Mouse (Mus musculus) ES-Bruce4 (cell line): Measurements from ENCODE around the gene Coa7. TPM values are rescaled to one million over a fixed set of nuclear protein-coding genes. Genes with fewer than 3 reads are reported as not detected.

Experiments used
- H3K27ac ChIP-seq: 2 replicates; pipeline ENCODE4 v1.5.1; 2012; ENCODE audit warnings: low read length, inconsistent platforms; ENCODE audit not compliant: insufficient read depth
- H3K27me3 ChIP-seq: 2 replicates; pipeline ENCODE4 v1.6.1; 2012; ENCODE audit warnings: mild to moderate bottlenecking, low read length, inconsistent platforms; ENCODE audit not compliant: control insufficient read depth, poor library complexity, insufficient read depth, severe bottlenecking
- H3K36me3 ChIP-seq: 2 replicates; pipeline ENCODE4 v1.6.1; 2012; ENCODE audit warnings: inconsistent platforms, mild to moderate bottlenecking, low read length, moderate library complexity; ENCODE audit not compliant: control insufficient read depth, poor library complexity, insufficient read depth, severe bottlenecking
- H3K4me1 ChIP-seq: one replicate; pipeline ENCODE4 v1.8.1; 2011; ENCODE audit warnings: low read length; ENCODE audit not compliant: control insufficient read depth, insufficient read depth
- H3K4me3 ChIP-seq: 2 replicates; pipeline ENCODE4 v1.5.1; 2011; ENCODE audit warnings: low read depth, mild to moderate bottlenecking, low read length
- H3K9ac ChIP-seq: 2 replicates; pipeline ENCODE4 v1.6.1; 2012; ENCODE audit warnings: low read depth, mild to moderate bottlenecking, inconsistent platforms; ENCODE audit not compliant: poor library complexity, severe bottlenecking
- H3K9me3 ChIP-seq: replicated peaks from 2 replicates; pipeline ENCODE4 v1.6.1; 2012; ENCODE audit warnings: mild to moderate bottlenecking, low read length, inconsistent platforms; ENCODE audit not compliant: control insufficient read depth, poor library complexity, insufficient read depth, severe bottlenecking
- CTCF ChIP-seq: IDR thresholded peaks from one replicate; pipeline ENCODE4 v1.8.1; 2011; ENCODE audit warnings: low read depth, low read length
- EP300 ChIP-seq: IDR thresholded peaks from 2 replicates; pipeline ENCODE4 v1.6.1; 2011; ENCODE audit warnings: low read depth, low read length; ENCODE audit not compliant: insufficient read depth
- POLR2A ChIP-seq: IDR thresholded peaks from one replicate; pipeline ENCODE4 v1.8.1; 2011; ENCODE audit warnings: low read length; ENCODE audit not compliant: insufficient read depth
- polyA plus RNA-seq: library from polyadenylated mRNA; stranded (reverse); fragments of >200 nt; gene quantifications from 2 replicates; pipeline ENCODE4 v1.2.4, GENCODE M21; 2011; ENCODE audit warnings: low read depth; ENCODE audit not compliant: missing spikeins, insufficient read depth, insufficient read length

Coa7 gene
- polyA plus RNA-seq, 1 experiment, result 62.0 TPM

- Histone ChIP-seq H3K9me3 (no peaks in the 10 kb centered on the region), H3K27me3 (no peaks in the 10 kb centered on the region), H3K4me3 (no peak overlapping the region), H3K4me1 (peaks cover 12% of the 10 kb centered on the region), H3K27ac (peak overlapping the region; percentile 86), H3K9ac (no peak overlapping the region), H3K36me3 (no peaks in the 10 kb centered on the region)
- TF ChIP-seq EP300, result no peak
- no peak for TF ChIP-seq POLR2A
- no peak for TF ChIP-seq CTCF
Observed at GRCm38 (mm10) chr4:108364111-108364476, 36.2 kb downstream of the Coa7 start.

- H3K27ac ChIP-seq, result no peak overlapping the region
- TF ChIP-seq EP300, result no peak
- TF ChIP-seq POLR2A, result no peak
- TF ChIP-seq CTCF, result no peak
- no peak overlapping the region for H3K4me3 ChIP-seq
- no peaks in the 10 kb centered on the region for H3K27me3 ChIP-seq
- no peaks in the 10 kb centered on the region for H3K36me3 ChIP-seq
- peaks cover 2% of the 10 kb centered on the region for H3K4me1 ChIP-seq
- H3K9ac ChIP-seq, result no peak overlapping the region
- no peaks in the 10 kb centered on the region for H3K9me3 ChIP-seq
Observed at GRCm38 (mm10) chr4:108369254-108369653, 41.3 kb downstream of the Coa7 start.

- H3K9ac ChIP-seq, result no peak overlapping the region
- H3K27me3 ChIP-seq, result no peaks in the 10 kb centered on the region
- peaks cover 2% of the 10 kb centered on the region for H3K4me1 ChIP-seq
- no peak overlapping the region for H3K27ac ChIP-seq
- H3K4me3 ChIP-seq, result no peak overlapping the region
- H3K9me3 ChIP-seq, result no peaks in the 10 kb centered on the region
- no peak for TF ChIP-seq EP300
- TF ChIP-seq POLR2A, result no peak
- no peak for TF ChIP-seq CTCF
- H3K36me3 ChIP-seq, result no peaks in the 10 kb centered on the region
Observed at GRCm38 (mm10) chr4:108370409-108370808, 42.5 kb downstream of the Coa7 start.

- Histone ChIP-seq H3K36me3 (no peaks in the 10 kb centered on the region), H3K27me3 (no peaks in the 10 kb centered on the region), H3K9me3 (no peaks in the 10 kb centered on the region), H3K4me1 (peaks cover 2% of the 10 kb centered on the region), H3K27ac (no peak overlapping the region), H3K4me3 (no peak overlapping the region), H3K9ac (no peak overlapping the region)
- TF ChIP-seq CTCF (no peak), EP300 (no peak), POLR2A (no peak)
Observed at GRCm38 (mm10) chr4:108371421-108371820, 43.5 kb downstream of the Coa7 start.

- no peak overlapping the region for H3K4me3 ChIP-seq
- TF ChIP-seq POLR2A (no peak), EP300 (no peak), CTCF (no peak)
- no peaks in the 10 kb centered on the region for H3K9me3 ChIP-seq
- H3K4me1 ChIP-seq, result peaks cover 2% of the 10 kb centered on the region
- H3K9ac ChIP-seq, result no peak overlapping the region
- H3K27ac ChIP-seq, result no peak overlapping the region
- H3K36me3 ChIP-seq, result no peaks in the 10 kb centered on the region
- H3K27me3 ChIP-seq, result no peaks in the 10 kb centered on the region
Observed at GRCm38 (mm10) chr4:108372166-108372565, 44.2 kb downstream of the Coa7 start.

GRCm38 (mm10) chr4:108379476-108379875 lies 51.5 kb downstream of the Coa7 start:
- no peak overlapping the region for H3K4me3 ChIP-seq
- no peaks in the 10 kb centered on the region for H3K36me3 ChIP-seq
- H3K9me3 ChIP-seq, result no peaks in the 10 kb centered on the region
- peaks cover 9% of the 10 kb centered on the region for H3K4me1 ChIP-seq
- H3K27me3 ChIP-seq, result no peaks in the 10 kb centered on the region
- H3K9ac ChIP-seq, result no peak overlapping the region
- TF ChIP-seq EP300, result no peak
- no peak for TF ChIP-seq CTCF
- TF ChIP-seq POLR2A, result no peak
- H3K27ac ChIP-seq, result peak overlapping the region; percentile 4; the same call in 1 of the 2 replicates
